Mouse (Mus musculus) heart, adult 2 months (tissue): Measurements from ENCODE around the gene Arhgap29. TPM values are rescaled to one million over a fixed set of nuclear protein-coding genes. Genes with fewer than 3 reads are reported as not detected.

Experiments used
- DNase-seq, 2 experiments: peaks; one replicate each; pipeline ENCODE4 v3.0.0; 2021
- H3K27ac ChIP-seq: fragments of 200-600 bp; 2 replicates; pipeline ENCODE4 v1.8.1; 2022
- H3K27me3 ChIP-seq: fragments of 200-500 bp; 2 replicates; pipeline ENCODE4 v1.6.1; 2012; ENCODE audit warnings: mild to moderate bottlenecking, low read length, inconsistent platforms, mixed read lengths; ENCODE audit not compliant: control insufficient read depth, insufficient read depth
- H3K36me3 ChIP-seq: fragments of 200-500 bp; 2 replicates; pipeline ENCODE4 v1.6.1; 2012; ENCODE audit warnings: low read length, inconsistent platforms; ENCODE audit not compliant: control insufficient read depth, insufficient read depth
- H3K4me1 ChIP-seq: fragments of 200-500 bp; 2 replicates; pipeline ENCODE4 v1.6.1; 2011; ENCODE audit warnings: low read length; ENCODE audit not compliant: control insufficient read depth, insufficient read depth
- H3K4me3 ChIP-seq: fragments of 200-600 bp; 2 replicates; pipeline ENCODE4 v1.8.1; 2022
- H3K79me2 ChIP-seq: fragments of 200-500 bp; replicated peaks from 2 replicates; pipeline ENCODE4 v1.6.1; 2012; ENCODE audit warnings: mild to moderate bottlenecking, inconsistent platforms, low read length, moderate library complexity, mixed read lengths; ENCODE audit not compliant: control insufficient read depth, insufficient read depth
- H3K9ac ChIP-seq: fragments of 200-500 bp; 2 replicates; pipeline ENCODE4 v1.6.1; 2012; ENCODE audit warnings: low read depth, mild to moderate bottlenecking, control low read depth, inconsistent platforms, low read length, mixed read lengths
- CTCF ChIP-seq: fragments of 200-600 bp; IDR thresholded peaks from 2 replicates; pipeline ENCODE4 v1.8.1; 2022; ENCODE audit warnings: antibody characterized with exemption, mild to moderate bottlenecking, moderate library complexity
- EP300 ChIP-seq: fragments of 200-500 bp; IDR thresholded peaks from 2 replicates; pipeline ENCODE4 v1.6.1; 2011; ENCODE audit warnings: low read depth, low read length, control low read depth; ENCODE audit not compliant: insufficient read depth
- POLR2A ChIP-seq: fragments of 200-500 bp; IDR thresholded peaks from 2 replicates; pipeline ENCODE4 v1.6.1; 2011; ENCODE audit warnings: mild to moderate bottlenecking, low read depth, low read length, control low read depth; ENCODE audit not compliant: insufficient read depth
- WGBS: fragments of 180-500 bp; shearing (Covaris S2); methylation state at CpG from one replicate; pipeline ENCODE4 v1.1.7; 2018; 5-methylcytosine and 5-hydroxymethylcytosine counted together
- intact Hi-C: fragments of 180-260 bp; cut with DNase I; formaldehyde crosslinking; loops from one replicate; pipeline ENCODE4 v1.15.1; 2025
- polyA plus RNA-seq: library from polyadenylated mRNA; depleted of rRNA; stranded (reverse); fragments of >200 nt; gene quantifications from 2 replicates; pipeline ENCODE4 v1.2.3, GENCODE M21; 2012
- total RNA-seq, 2 experiments: library from RNA; stranded (reverse); gene quantifications; 2 replicates each; pipeline ENCODE4 v1.2.3; 2021

Arhgap29 gene
- total and polyA plus RNA-seq, 3 experiments: 30.7 to 41.2 (median 38.6) TPM

DNA sequence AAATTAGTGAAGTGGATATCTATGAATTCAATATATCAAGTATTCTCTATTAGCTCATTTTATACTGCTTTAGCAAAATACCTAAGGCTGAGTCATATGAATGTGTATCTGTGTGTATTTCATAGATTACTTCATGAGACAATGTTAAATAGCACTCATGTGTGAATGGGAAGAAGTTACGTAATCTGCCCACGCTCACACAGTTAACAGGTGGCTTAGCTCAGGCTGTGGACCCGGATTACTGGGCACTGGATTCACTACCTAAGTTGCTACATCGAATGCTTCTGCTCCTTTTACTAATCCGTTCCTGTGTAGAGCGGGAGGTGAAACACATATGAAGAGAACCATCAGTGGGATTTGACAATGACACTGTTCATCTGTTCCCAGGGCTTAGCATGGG, 15.3 kb upstream of the Arhgap29 start:
- Histone ChIP-seq H3K4me1 (peaks cover 6% of the 10 kb centered on the region; the same call in 1 of the 2 replicates), H3K27me3 (no peaks in the 10 kb centered on the region), H3K4me3 (no peak overlapping the region), H3K79me2 (no peaks in the 10 kb centered on the region), H3K27ac (no peak overlapping the region), H3K9ac (no peak overlapping the region), H3K36me3 (no peaks in the 10 kb centered on the region)
- DNase-seq: no peak
- intact Hi-C loops: no loop called here
- TF ChIP-seq CTCF (no peak), EP300 (no peak), POLR2A (no peak)
- WGBS: 90% methylated on average over 6 of the region's 6 CpGs

DNA sequence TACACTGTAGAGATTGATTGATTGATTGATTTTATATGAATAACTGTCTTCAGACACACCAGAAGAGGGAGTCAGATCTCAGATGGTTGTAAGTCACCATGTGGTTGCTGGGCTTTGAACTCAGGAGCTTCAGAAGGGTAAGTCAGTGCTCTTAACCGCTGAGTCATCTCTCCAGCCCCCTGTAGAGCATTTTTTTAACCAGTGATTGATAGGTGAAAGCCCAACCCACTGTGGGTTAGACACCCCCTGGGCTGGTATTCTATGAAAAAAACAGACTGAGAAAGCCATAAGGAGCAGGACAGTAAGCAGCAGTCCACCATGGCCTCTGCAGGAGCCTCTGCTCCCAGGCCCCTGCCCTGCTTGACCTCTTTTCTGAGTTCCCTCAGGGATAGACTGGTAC, 12.7 kb upstream of the Arhgap29 start:
- Histone ChIP-seq H3K79me2 (no peaks in the 10 kb centered on the region), H3K36me3 (no peaks in the 10 kb centered on the region), H3K9ac (no peak overlapping the region), H3K27me3 (no peaks in the 10 kb centered on the region), H3K4me1 (peaks cover 6% of the 10 kb centered on the region; the same call in 1 of the 2 replicates), H3K27ac (no peak overlapping the region), H3K4me3 (no peak overlapping the region)
- 79% methylated on average over 1 of the region's 1 CpGs for WGBS
- intact Hi-C loops: no loop called here
- no peak for DNase-seq
- no peak for TF ChIP-seq EP300
- no peak for TF ChIP-seq CTCF
- no peak for TF ChIP-seq POLR2A

DNA sequence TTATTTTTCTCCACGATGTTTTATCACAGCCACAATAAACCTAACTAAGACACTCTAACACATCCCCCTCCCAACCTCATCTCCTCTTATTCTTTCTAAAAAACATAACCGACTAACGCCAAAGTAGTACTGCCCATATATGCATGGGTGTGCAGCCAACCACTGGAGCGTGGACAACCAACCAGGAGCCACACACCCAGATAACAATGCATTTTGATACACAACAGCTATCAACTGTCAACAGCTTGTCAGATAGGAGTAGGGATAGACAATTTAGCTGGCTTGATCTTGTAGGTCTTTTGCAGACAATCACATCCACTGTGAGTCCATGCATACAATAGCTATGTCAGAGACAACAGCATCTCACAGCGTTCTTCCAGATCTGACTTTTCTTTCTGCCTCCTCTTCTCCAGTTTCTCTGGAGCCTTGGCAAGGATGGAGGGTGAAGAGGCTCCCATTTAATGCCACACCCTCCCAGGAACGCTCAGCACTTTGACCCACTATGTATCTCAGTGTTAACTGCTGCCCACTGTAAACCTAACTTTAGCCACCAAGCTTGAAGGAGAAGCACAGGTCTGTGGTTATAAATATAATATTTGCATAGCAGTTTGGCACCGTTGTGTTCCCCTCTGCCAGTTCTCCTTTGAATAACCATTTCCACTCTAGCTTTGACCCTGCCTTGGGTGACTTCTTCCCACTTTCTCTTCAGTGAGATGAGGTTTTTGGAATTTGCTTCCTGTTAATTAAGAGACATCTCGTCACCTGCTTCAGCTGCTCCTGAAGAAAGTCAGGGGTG, 12.0 kb upstream of the Arhgap29 start:
- Histone ChIP-seq H3K36me3 (no peaks in the 10 kb centered on the region), H3K79me2 (no peaks in the 10 kb centered on the region), H3K4me3 (no peak overlapping the region), H3K27me3 (no peaks in the 10 kb centered on the region), H3K4me1 (peaks cover 6% of the 10 kb centered on the region; the same call in 1 of the 2 replicates), H3K9ac (no peak overlapping the region), H3K27ac (no peak overlapping the region)
- DNase-seq: no peak
- TF ChIP-seq EP300 (no peak), POLR2A (no peak), CTCF (no peak)
- intact Hi-C loops: no loop called here
- WGBS: 51% methylated on average over 8 of the region's 8 CpGs

DNA sequence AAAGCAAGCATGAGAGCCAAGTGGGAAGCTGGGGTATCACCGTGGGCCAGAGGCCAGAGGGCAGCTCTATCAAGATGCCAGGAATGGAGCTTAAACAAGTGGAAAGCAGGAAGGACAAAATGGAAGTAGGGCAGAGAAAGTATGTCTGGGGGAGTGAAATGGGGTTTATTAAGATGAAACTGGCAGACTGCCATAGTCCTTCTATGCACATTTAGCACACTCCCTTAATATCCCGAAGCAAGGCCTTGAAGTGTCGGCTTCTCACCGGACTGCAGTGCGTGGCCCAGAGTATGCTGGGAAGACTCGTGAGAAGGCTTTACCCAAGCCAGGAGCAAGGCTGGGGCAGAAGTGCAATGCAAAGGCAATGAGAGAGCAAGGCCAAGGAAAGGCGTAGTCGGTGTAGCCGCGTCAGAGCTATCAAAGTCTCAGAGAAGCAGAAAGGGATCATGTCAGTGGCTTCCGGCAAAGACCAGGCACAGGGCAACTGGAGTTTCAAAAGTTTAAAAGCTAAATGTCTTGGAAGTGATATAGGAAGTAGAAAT, 11.1 kb upstream of the Arhgap29 start:
- peaks cover 6% of the 10 kb centered on the region; the same call in 1 of the 2 replicates for H3K4me1 ChIP-seq
- no peaks in the 10 kb centered on the region for H3K27me3 ChIP-seq
- H3K27ac ChIP-seq: no peak overlapping the region
- no peak overlapping the region for H3K9ac ChIP-seq
- TF ChIP-seq CTCF: no peak
- TF ChIP-seq POLR2A: no peak
- no peak for TF ChIP-seq EP300
- DNase-seq: no peak
- intact Hi-C loops: no loop called here
- no peak overlapping the region for H3K4me3 ChIP-seq
- no peaks in the 10 kb centered on the region for H3K79me2 ChIP-seq
- WGBS: 65% methylated on average over 11 of the region's 11 CpGs
- no peaks in the 10 kb centered on the region for H3K36me3 ChIP-seq

DNA sequence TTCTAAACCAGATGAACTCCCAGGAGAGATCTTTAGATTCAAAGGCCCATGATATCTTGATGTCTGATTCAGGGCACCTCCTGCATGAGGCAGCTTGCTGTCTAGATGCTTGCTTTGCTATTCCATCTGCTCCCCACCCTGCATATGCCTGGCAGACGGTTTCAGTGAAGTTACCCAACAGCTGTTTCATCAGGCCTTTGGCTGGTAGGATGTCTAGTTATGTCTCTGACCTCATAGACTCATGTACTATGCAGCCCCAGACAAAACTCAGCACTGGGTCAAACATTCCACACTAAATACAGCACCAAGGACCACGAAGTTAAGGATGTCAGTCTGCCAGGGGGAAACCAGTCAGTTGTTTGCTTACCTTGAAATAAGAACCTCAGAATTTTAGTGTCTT, 6.4 kb upstream of the Arhgap29 start:
- H3K36me3 ChIP-seq: peaks cover 6% of the 10 kb centered on the region; the same call in 1 of the 2 replicates
- H3K4me1 ChIP-seq: peaks cover 4% of the 10 kb centered on the region; the same call in 1 of the 2 replicates
- no peak overlapping the region for H3K4me3 ChIP-seq
- H3K27me3 ChIP-seq: no peaks in the 10 kb centered on the region
- H3K79me2 ChIP-seq: no peaks in the 10 kb centered on the region
- H3K27ac ChIP-seq: no peak overlapping the region
- DNase-seq: no peak
- intact Hi-C loops: no loop called here
- H3K9ac ChIP-seq: no peak overlapping the region
- TF ChIP-seq CTCF: no peak
- no peak for TF ChIP-seq EP300
- no peak for TF ChIP-seq POLR2A
- WGBS: 46% methylated on average over 2 of the region's 2 CpGs

DNA sequence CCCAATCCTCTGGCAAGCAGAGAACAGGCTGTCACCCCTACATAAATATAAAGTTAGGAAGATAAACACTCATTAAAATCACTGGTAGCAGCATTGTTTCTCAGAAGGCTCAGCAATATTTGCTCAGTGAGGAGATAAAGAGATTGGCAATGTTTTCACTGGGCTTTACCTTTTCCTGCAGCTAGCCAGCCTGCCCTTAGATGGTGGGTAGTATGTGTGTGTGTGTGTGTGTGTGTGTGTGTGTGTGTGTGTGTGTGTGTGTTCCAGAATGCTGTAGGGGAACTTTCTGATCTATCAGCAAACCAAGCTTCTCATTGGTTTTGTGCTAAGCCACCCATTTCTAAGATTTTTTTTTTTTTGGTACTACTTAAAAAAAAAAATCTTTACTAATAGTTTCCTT, 5.6 kb upstream of the Arhgap29 start:
- H3K27me3 ChIP-seq: no peaks in the 10 kb centered on the region
- intact Hi-C loops: no loop called here
- no peaks in the 10 kb centered on the region for H3K79me2 ChIP-seq
- no peak overlapping the region for H3K9ac ChIP-seq
- no peaks in the 10 kb centered on the region for H3K4me1 ChIP-seq
- DNase-seq: no peak
- no peak overlapping the region for H3K27ac ChIP-seq
- no peak overlapping the region for H3K4me3 ChIP-seq
- TF ChIP-seq POLR2A: no peak
- no peak for TF ChIP-seq CTCF
- TF ChIP-seq EP300: no peak
- H3K36me3 ChIP-seq: peaks cover 6% of the 10 kb centered on the region; the same call in 1 of the 2 replicates
